Mouse (Mus musculus) myocyte (in vitro differentiated cells): ENCODE measurements at regions not wholly inside any gene's neighbourhood (a gene's known extent, or its start where the extent isn't known, plus 50 kb on each side); places are given as distances from the start of the nearest gene placed in this dataset.

Experiments used
- H3K27me3 ChIP-seq: one replicate; pipeline ENCODE4 v1.6.1; 2011; ENCODE audit not compliant: control insufficient read depth, insufficient read depth, insufficient read length
- H3K36me3 ChIP-seq: one replicate; pipeline ENCODE4 v1.6.1; 2011; ENCODE audit not compliant: control insufficient read depth, insufficient read depth
- H3K4me2 ChIP-seq: one replicate; pipeline ENCODE4 v1.6.1; 2011; ENCODE audit warnings: low read depth, control low read depth
- H3K4me3 ChIP-seq: one replicate; pipeline ENCODE4 v1.5.1; 2011; ENCODE audit warnings: mild to moderate bottlenecking, control low read depth, moderate library complexity
- H3K79me2 ChIP-seq: one replicate; pipeline ENCODE4 v1.6.1; 2011; ENCODE audit not compliant: control insufficient read depth, insufficient read depth
- H3ac ChIP-seq: one replicate; pipeline ENCODE4 v1.6.1; 2011; ENCODE audit not compliant: control insufficient read depth, insufficient read length
- CEBPB ChIP-seq: IDR thresholded peaks from 2 replicates; pipeline ENCODE4 v1.6.1; 2011; ENCODE audit warnings: mild to moderate bottlenecking, moderate library complexity; ENCODE audit not compliant: poor library complexity, insufficient read depth, severe bottlenecking
- E2F4 ChIP-seq: IDR thresholded peaks from one replicate; pipeline ENCODE4 v1.6.1; 2011; ENCODE audit warnings: mild to moderate bottlenecking, control low read depth, moderate library complexity; ENCODE audit not compliant: insufficient read depth
- MAX ChIP-seq: IDR thresholded peaks from one replicate; pipeline ENCODE4 v1.6.1; 2011; ENCODE audit warnings: low read depth, mild to moderate bottlenecking, control low read depth
- MYOD1 ChIP-seq, 3 experiments: IDR thresholded peaks; one replicate each; pipeline ENCODE4 v1.6.1; 2011; ENCODE audit warnings: control low read depth in 2 of 3, low read depth in 2 of 3, mild to moderate bottlenecking in 2 of 3, moderate library complexity in 1 of 3; ENCODE audit not compliant: insufficient read length in 2 of 3, control insufficient read depth in 1 of 3
- MYOG ChIP-seq, 3 experiments: IDR thresholded peaks; one replicate each; pipeline ENCODE4 v1.6.1; 2011; ENCODE audit warnings: control low read depth in 2 of 3, low read depth in 2 of 3, mild to moderate bottlenecking in 2 of 3; ENCODE audit not compliant: insufficient read length in 2 of 3, control insufficient read depth in 1 of 3, insufficient read depth in 1 of 3
- POLR2A ChIP-seq: IDR thresholded peaks from one replicate; pipeline ENCODE4 v1.6.1; 2011; ENCODE audit warnings: low read depth, mild to moderate bottlenecking, control low read depth, moderate library complexity; ENCODE audit not compliant: insufficient read length
- POLR2AphosphoS2 ChIP-seq: IDR thresholded peaks from one replicate; pipeline ENCODE4 v1.6.1; 2011; ENCODE audit warnings: low read depth, control low read depth; ENCODE audit not compliant: insufficient read length
- REST ChIP-seq: IDR thresholded peaks from one replicate; pipeline ENCODE4 v1.6.1; 2011; ENCODE audit warnings: mild to moderate bottlenecking, control low read depth, moderate library complexity; ENCODE audit not compliant: insufficient read depth, insufficient read length
- SRF ChIP-seq: IDR thresholded peaks from one replicate; pipeline ENCODE4 v1.6.1; 2011; ENCODE audit warnings: low read depth; ENCODE audit not compliant: control insufficient read depth, insufficient read length
- TCF12 ChIP-seq: IDR thresholded peaks from one replicate; pipeline ENCODE4 v1.6.1; 2011; ENCODE audit warnings: mild to moderate bottlenecking, control low read depth; ENCODE audit not compliant: poor library complexity, insufficient read depth, severe bottlenecking
- TCF3 ChIP-seq: IDR thresholded peaks from one replicate; pipeline ENCODE4 v1.6.1; 2011; ENCODE audit warnings: low read depth, control low read depth; ENCODE audit not compliant: insufficient read length
- USF1 ChIP-seq: IDR thresholded peaks from one replicate; pipeline ENCODE4 v1.6.1; 2011; ENCODE audit warnings: low read depth, mild to moderate bottlenecking, control low read depth, moderate library complexity

- peaks cover 36% of the 10 kb centered on the region for H3K27me3 ChIP-seq
Measured at GRCm38 (mm10) chr17:27356862-27357261, 152.6 kb upstream of the Lemd2 start.

DNA sequence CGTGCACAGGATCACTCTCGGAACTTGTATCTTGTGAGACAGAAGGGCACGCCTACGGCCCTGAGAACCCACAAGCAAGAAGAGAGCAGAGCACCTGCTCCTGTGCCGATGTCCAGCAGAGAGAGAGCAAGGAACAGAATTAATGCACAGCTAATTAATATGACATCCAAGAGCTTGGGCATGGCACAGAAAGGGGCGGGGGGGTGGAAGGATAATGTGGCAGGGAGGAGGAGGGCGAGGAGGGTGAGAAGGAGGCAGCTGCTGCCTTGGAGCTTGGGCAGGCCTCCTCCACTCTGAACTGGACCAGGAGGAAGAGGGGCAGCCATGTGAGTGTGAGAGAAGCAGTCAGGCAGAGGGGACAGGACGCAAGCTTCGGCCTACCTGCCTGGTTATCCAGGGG is 151.4 kb upstream of the Lemd2 start:
- H3K79me2 ChIP-seq = no peaks in the 10 kb centered on the region
- H3K4me3 ChIP-seq = no peak overlapping the region
- H3K4me2 ChIP-seq = no peak overlapping the region
- no peaks in the 10 kb centered on the region for H3K36me3 ChIP-seq
- TF ChIP-seq MYOG (IDR thresholded peaks at IDR 0.05; ENCODE audit: control insufficient read depth in 1 of 3, insufficient read depth in 1 of 3, insufficient read length in 2 of 3, low read depth in 2 of 3) (no peak), E2F4 (no peak), USF1 (no peak), MAX (no peak), REST (no peak), TCF3 (no peak), SRF (no peak), POLR2AphosphoS2 (no peak), MYOD1 (IDR thresholded peaks at IDR 0.05; ENCODE audit: control insufficient read depth in 1 of 3, insufficient read length in 2 of 3, low read depth in 2 of 3) (no peak), POLR2A (no peak), CEBPB (no peak), TCF12 (no peak)
- H3K27me3 ChIP-seq = peaks cover 27% of the 10 kb centered on the region
- H3ac ChIP-seq = no peak overlapping the region

More at GRCm38 (mm10) chr17:27356862-27357261, 152.6 kb upstream of the Lemd2 start:
- no peaks in the 10 kb centered on the region for H3K79me2 ChIP-seq
- H3ac ChIP-seq = no peak overlapping the region
- no peak overlapping the region for H3K4me2 ChIP-seq
- H3K4me3 ChIP-seq = no peak overlapping the region
- TF ChIP-seq MAX (no peak), E2F4 (no peak), USF1 (no peak), TCF12 (no peak), MYOG (IDR thresholded peaks at IDR 0.05; ENCODE audit: control insufficient read depth in 1 of 3, insufficient read depth in 1 of 3, insufficient read length in 2 of 3, low read depth in 2 of 3) (no peak), REST (no peak), MYOD1 (IDR thresholded peaks at IDR 0.05; ENCODE audit: control insufficient read depth in 1 of 3, insufficient read length in 2 of 3, low read depth in 2 of 3) (no peak), TCF3 (no peak), POLR2A (no peak), POLR2AphosphoS2 (no peak), CEBPB (no peak), SRF (no peak)
- H3K36me3 ChIP-seq = no peaks in the 10 kb centered on the region

DNA sequence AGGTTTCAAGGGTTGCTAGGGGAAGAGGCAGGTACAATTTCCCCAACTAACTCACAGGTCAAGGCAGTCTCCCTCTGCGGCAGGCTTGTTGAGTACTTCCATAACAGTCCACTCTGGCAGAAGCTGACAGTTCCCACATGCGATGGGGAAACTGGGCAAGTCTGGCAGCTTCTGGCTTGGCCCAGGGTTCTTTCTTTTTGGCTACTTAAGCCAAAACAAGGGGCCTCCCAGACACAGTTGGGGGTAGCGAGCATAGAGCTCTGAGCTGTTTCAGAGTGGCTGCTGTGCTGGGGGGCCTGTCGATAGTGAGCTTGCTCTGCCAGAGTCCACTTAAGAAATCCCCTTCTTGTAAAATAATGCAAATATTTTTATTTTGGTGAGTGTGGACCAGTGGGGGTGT is 150.8 kb upstream of the Lemd2 start:
- H3K79me2 ChIP-seq = no peaks in the 10 kb centered on the region
- no peaks in the 10 kb centered on the region for H3K36me3 ChIP-seq
- peaks cover 23% of the 10 kb centered on the region for H3K27me3 ChIP-seq
- no peak for TF ChIP-seq TCF12
- no peak for TF ChIP-seq MAX
- no peak for TF ChIP-seq POLR2AphosphoS2
- no peak overlapping the region for H3K4me3 ChIP-seq
- no peak overlapping the region for H3K4me2 ChIP-seq
- H3ac ChIP-seq = no peak overlapping the region

- H3K4me3 ChIP-seq = no peak overlapping the region
- peaks cover 12% of the 10 kb centered on the region for H3K27me3 ChIP-seq
- H3K79me2 ChIP-seq = no peaks in the 10 kb centered on the region
- H3K4me2 ChIP-seq = no peak overlapping the region
- TF ChIP-seq TCF12 (no peak), CEBPB (no peak), E2F4 (no peak), MAX (no peak), POLR2AphosphoS2 (no peak), TCF3 (no peak)
- no peaks in the 10 kb centered on the region for H3K36me3 ChIP-seq
- H3ac ChIP-seq = no peak overlapping the region
Measured at GRCm38 (mm10) chr17:27349911-27350310, 145.6 kb upstream of the Lemd2 start.

- TF ChIP-seq E2F4 (no peak), POLR2AphosphoS2 (no peak), MYOG (IDR thresholded peaks at IDR 0.05; ENCODE audit: control insufficient read depth in 1 of 3, insufficient read depth in 1 of 3, insufficient read length in 2 of 3, low read depth in 2 of 3) (no peak), USF1 (no peak), MAX (no peak), TCF3 (no peak), REST (no peak), MYOD1 (IDR thresholded peaks at IDR 0.05; ENCODE audit: control insufficient read depth in 1 of 3, insufficient read length in 2 of 3, low read depth in 2 of 3) (no peak), TCF12 (no peak), SRF (no peak), CEBPB (no peak), POLR2A (no peak)
- Histone ChIP-seq H3K36me3 (no peaks in the 10 kb centered on the region), H3K79me2 (no peaks in the 10 kb centered on the region), H3ac (no peak overlapping the region), H3K27me3 (peaks cover 13% of the 10 kb centered on the region), H3K4me2 (no peak overlapping the region), H3K4me3 (no peak overlapping the region)
Measured at GRCm38 (mm10) chr17:27349432-27349831, 145.2 kb upstream of the Lemd2 start.
